Mouse (Mus musculus): ENCODE measurements around the gene Dad1.

DNA sequence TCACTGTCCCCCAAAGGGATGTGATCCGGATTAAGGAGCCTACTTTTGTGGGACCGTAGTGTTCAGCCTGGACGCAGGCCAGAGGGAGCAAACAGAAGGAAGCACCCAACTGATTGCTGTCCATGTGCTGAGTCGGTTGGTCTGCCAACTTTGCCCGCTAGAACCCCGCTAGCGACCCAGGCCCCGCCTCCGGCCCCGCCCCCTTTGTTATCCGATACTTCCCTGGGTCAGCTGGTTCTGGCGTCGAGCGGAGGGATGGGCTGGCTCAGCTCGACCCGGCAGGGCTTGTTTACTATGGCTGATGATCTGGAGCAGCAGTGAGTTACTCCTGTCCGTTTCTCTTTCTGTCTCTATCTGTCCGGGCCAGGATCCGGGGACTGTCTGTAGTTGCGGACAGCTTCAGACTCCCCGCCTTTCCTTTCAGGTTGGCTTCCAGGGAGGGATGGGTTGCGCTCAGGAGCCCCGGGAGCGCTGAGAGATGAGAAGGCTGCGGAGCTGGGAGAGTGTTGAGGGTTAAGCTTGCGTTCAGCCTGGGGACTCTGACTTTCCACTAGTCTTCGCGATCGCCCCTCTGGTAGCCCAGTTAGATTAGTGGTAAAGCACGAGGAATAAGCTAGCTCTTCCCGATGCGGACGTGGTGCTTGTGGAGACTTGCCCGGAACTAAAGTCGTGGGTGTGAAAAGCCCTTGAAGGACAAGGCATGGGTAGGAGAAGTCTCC lies 5.3 kb upstream of the Dad1 start:
- no peak for TF ChIP-seq CTCF (IDR thresholded peaks at IDR 0.05; ENCODE audit: low read depth)
- TF ChIP-seq EP300 (IDR thresholded peaks at IDR 0.05; ENCODE audit: low read depth), result no peak

Data from liver, embryonic 14.5 days (tissue).